Mouse (Mus musculus) ES-E14 (cell line): ENCODE results near the gene Gm11172.

ENCODE experiments used
- CHD2 ChIP-seq: IDR thresholded peaks from 2 replicates; pipeline ENCODE4 v1.6.1; 2014; ENCODE audit warnings: mild to moderate bottlenecking, low read depth, low read length, inconsistent platforms
- MAFK ChIP-seq: IDR thresholded peaks from 2 replicates; pipeline ENCODE4 v1.6.1; 2014; ENCODE audit warnings: mild to moderate bottlenecking, low read depth, low read length, inconsistent platforms; ENCODE audit not compliant: insufficient read depth
- ZC3H11A ChIP-seq: IDR thresholded peaks from 2 replicates; pipeline ENCODE4 v1.6.1; 2012; ENCODE audit warnings: low read depth, mild to moderate bottlenecking, inconsistent platforms, low read length, borderline replicate concordance
- ZNF384 ChIP-seq: IDR thresholded peaks from 2 replicates; pipeline ENCODE4 v1.6.1; 2012; ENCODE audit warnings: low read depth, low read length, inconsistent platforms

GRCm38 (mm10) chr16:10770531-10771325 is 42.0 kb upstream of the Gm11172 start:
- TF ChIP-seq ZC3H11A (no peak), ZNF384 (no peak), MAFK (no peak), CHD2 (no peak)
